Mouse (Mus musculus): ENCODE measurements around the gene Dnm3.

The Dnm3 gene

GRCm38 (mm10) chr1:162206998-162207707 lies 270.7 kb downstream of the Dnm3 start:
- DNase-seq, result no peak

GRCm38 (mm10) chr1:162202465-162203348 lies 275.1 kb downstream of the Dnm3 start:
- DNase-seq, result no peak

- DNase-seq, result no peak
These were observed 277.4 kb downstream of the Dnm3 start for GRCm38 (mm10) chr1:162200446-162200845.

GRCm38 (mm10) chr1:162196812-162197680 lies 280.8 kb downstream of the Dnm3 start:
- DNase-seq, result no peak

GRCm38 (mm10) chr1:162188744-162189143 lies 289.1 kb downstream of the Dnm3 start:
- DNase-seq, result no peak

- DNase-seq, result no peak
These were observed 290.3 kb downstream of the Dnm3 start for GRCm38 (mm10) chr1:162187352-162188120.

GRCm38 (mm10) chr1:162186470-162187351 lies 291.1 kb downstream of the Dnm3 start:
- no peak for DNase-seq

GRCm38 (mm10) chr1:162184003-162184748 lies 293.7 kb downstream of the Dnm3 start:
- DNase-seq, result peak; percentile 35 to 41

- no peak for DNase-seq
These were observed 294.4 kb downstream of the Dnm3 start for GRCm38 (mm10) chr1:162183438-162183837.

- no peak for DNase-seq
These were observed 296.5 kb downstream of the Dnm3 start for GRCm38 (mm10) chr1:162181187-162181975.

- DNase-seq, result peak in 1 of 2 experiments; percentile 51
These were observed 297.4 kb downstream of the Dnm3 start for GRCm38 (mm10) chr1:162180451-162180850.

- DNase-seq, result no peak
These were observed 298.4 kb downstream of the Dnm3 start for GRCm38 (mm10) chr1:162179401-162179800.

GRCm38 (mm10) chr1:162172806-162173205 lies 305.0 kb downstream of the Dnm3 start:
- no peak for DNase-seq

GRCm38 (mm10) chr1:162163687-162164484 lies 313.9 kb downstream of the Dnm3 start:
- DNase-seq, result no peak

GRCm38 (mm10) chr1:162162677-162163076 lies 315.2 kb downstream of the Dnm3 start:
- no peak for DNase-seq

GRCm38 (mm10) chr1:162162249-162162648 lies 315.6 kb downstream of the Dnm3 start:
- DNase-seq, result no peak

- DNase-seq, result no peak
These were observed 317.1 kb downstream of the Dnm3 start for GRCm38 (mm10) chr1:162160718-162161117.

- no peak for DNase-seq
These were observed 319.3 kb downstream of the Dnm3 start for GRCm38 (mm10) chr1:162158486-162158885.

GRCm38 (mm10) chr1:162157659-162158058 lies 320.2 kb downstream of the Dnm3 start:
- no peak for DNase-seq

All from kidney, adult 8-10 months (tissue).